Mouse (Mus musculus) kidney, postnatal 25 days (tissue): Measurements from ENCODE around the gene Pde3a.

Experiments used
- DNase-seq, 2 experiments: peaks; one replicate each; pipeline ENCODE4 v3.0.0; 2021; ENCODE audit warnings: mixed read lengths in 2 of 2

The Pde3a gene

GRCm38 (mm10) chr6:141408758-141409157, 159.7 kb downstream of the Pde3a start:
- DNase-seq: no peak

GRCm38 (mm10) chr6:141410836-141411235, 161.8 kb downstream of the Pde3a start:
- DNase-seq: no peak

GRCm38 (mm10) chr6:141425114-141425513, 176.0 kb downstream of the Pde3a start:
- no peak for DNase-seq

- no peak for DNase-seq
Measured at GRCm38 (mm10) chr6:141428587-141428986, 179.5 kb downstream of the Pde3a start.

GRCm38 (mm10) chr6:141430134-141430533, 181.1 kb downstream of the Pde3a start:
- DNase-seq: peak in 1 of 2 experiments; percentile 18

GRCm38 (mm10) chr6:141432271-141432974, 183.4 kb downstream of the Pde3a start:
- DNase-seq: no peak

- DNase-seq: peak in 1 of 2 experiments; percentile 40
Measured at GRCm38 (mm10) chr6:141433917-141434756, 185.1 kb downstream of the Pde3a start.

- no peak for DNase-seq
Measured at GRCm38 (mm10) chr6:141435160-141435559, 186.1 kb downstream of the Pde3a start.

GRCm38 (mm10) chr6:141439965-141440364, 190.9 kb downstream of the Pde3a start:
- no peak for DNase-seq

- peak; percentile 70 to 79 for DNase-seq
Measured at GRCm38 (mm10) chr6:141447547-141447946, 198.5 kb downstream of the Pde3a start.

GRCm38 (mm10) chr6:141448886-141449285, 199.8 kb downstream of the Pde3a start:
- DNase-seq: no peak

GRCm38 (mm10) chr6:141455335-141455734, 206.3 kb downstream of the Pde3a start:
- DNase-seq: no peak

- no peak for DNase-seq
Measured at GRCm38 (mm10) chr6:141456591-141456990, 207.5 kb downstream of the Pde3a start.

- DNase-seq: no peak
Measured at GRCm38 (mm10) chr6:141470251-141470650, 221.2 kb downstream of the Pde3a start.

GRCm38 (mm10) chr6:141474223-141474622, 225.2 kb downstream of the Pde3a start:
- DNase-seq: no peak

GRCm38 (mm10) chr6:141474696-141475095, 225.6 kb downstream of the Pde3a start:
- no peak for DNase-seq

GRCm38 (mm10) chr6:141485302-141486021, 236.4 kb downstream of the Pde3a start:
- peak in 1 of 2 experiments; percentile 46 for DNase-seq

- no peak for DNase-seq
Measured at GRCm38 (mm10) chr6:141487266-141487665, 238.2 kb downstream of the Pde3a start.

GRCm38 (mm10) chr6:141488619-141489018, 239.6 kb downstream of the Pde3a start:
- peak; percentile 63 to 72 for DNase-seq

GRCm38 (mm10) chr6:141494909-141495308, 245.8 kb downstream of the Pde3a start:
- DNase-seq: no peak

GRCm38 (mm10) chr6:141495634-141496418, 246.8 kb downstream of the Pde3a start:
- no peak for DNase-seq

- peak in 1 of 2 experiments; percentile 10 for DNase-seq
Measured at GRCm38 (mm10) chr6:141499511-141499910, 250.4 kb downstream of the Pde3a start.
